Mouse (Mus musculus): ENCODE measurements around the gene Gm45233. TPM values are rescaled to one million over a fixed set of nuclear protein-coding genes. Genes with fewer than 3 reads are reported as not detected.

Gene Gm45233
- polyA plus RNA-seq, 1 experiment from 2014 or later, result not detected

- Histone ChIP-seq H3K4me3 (ENCODE audit: low read length) (no peak overlapping the region), H3K4me1 (replicated peaks; ENCODE audit: control insufficient read depth, insufficient read depth, low read length) (no peaks in the 10 kb centered on the region), H3K4me2 (ENCODE audit: low read depth, low read length) (no peak overlapping the region), H3K9ac (ENCODE audit: low read length) (no peak overlapping the region), H3K27me3 (ENCODE audit: control insufficient read depth, insufficient read depth, low read depth, low read length) (no peaks in the 10 kb centered on the region), H3K36me3 (ENCODE audit: control insufficient read depth, insufficient read depth, low read length) (no peaks in the 10 kb centered on the region), H3K9me3 (ENCODE audit: control insufficient read depth, low read length) (no peaks in the 10 kb centered on the region), H3K27ac (ENCODE audit: low read length) (no peak overlapping the region)
- 83% methylated on average over 4 of the region's 4 CpGs for WGBS
- no peak for ATAC-seq (ENCODE audit: low read depth)
These were observed 68.6 kb downstream of the Gm45233 start for GRCm38 (mm10) chr7:43512519-43512918.

Small RNA genes lying within 50 kb of the gene (microRNA-seq; reads per million reads assigned to microRNA genes)
- gene Mir7051, result 0.79 reads per million

Other genes with a start within 250 kb of the Gm45233 start
- gene Zfp715, start 130.8 kb upstream of the Gm45233 start, polyA plus RNA-seq (2015; fragmentation: Nextera tagmentation; extraction: Ambion mirVana), result 13.1 and 15.8 TPM in 2 replicates
- gene Siglecf, start 92.8 kb upstream of the Gm45233 start, polyA plus RNA-seq (2015; fragmentation: Nextera tagmentation; extraction: Ambion mirVana), result 0.14 and 0.23 TPM in 2 replicates
- 0.25 and 0.48 TPM in 2 replicates for gene Siglecg, start 35.9 kb upstream of the Gm45233 start, polyA plus RNA-seq (2015; fragmentation: Nextera tagmentation; extraction: Ambion mirVana)
- not detected in 2 replicates for gene Lim2, start 16.5 kb upstream of the Gm45233 start, polyA plus RNA-seq (2015; fragmentation: Nextera tagmentation; extraction: Ambion mirVana)
- 3.1 and 5.2 TPM in 2 replicates for gene Nkg7, start 7.1 kb upstream of the Gm45233 start, polyA plus RNA-seq (2015; fragmentation: Nextera tagmentation; extraction: Ambion mirVana)
- gene Cldnd2, start 3.3 kb upstream of the Gm45233 start, polyA plus RNA-seq (2015; fragmentation: Nextera tagmentation; extraction: Ambion mirVana), result not detected in 2 replicates
- 348 and 368 TPM in 2 replicates for gene Etfb, start within 50 bp of the Gm45233 start, polyA plus RNA-seq (2015; fragmentation: Nextera tagmentation; extraction: Ambion mirVana)
- gene Vsig10l, start 19.0 kb downstream of the Gm45233 start, polyA plus RNA-seq (2015; fragmentation: Nextera tagmentation; extraction: Ambion mirVana), result 2.8 and 3.7 TPM in 2 replicates
- gene Iglon5, start 45.9 kb downstream of the Gm45233 start, polyA plus RNA-seq (2015; fragmentation: Nextera tagmentation; extraction: Ambion mirVana), result 0.15 and 0.38 TPM in 2 replicates
- gene 4931406B18Rik, start 61.8 kb downstream of the Gm45233 start, polyA plus RNA-seq (2015; fragmentation: Nextera tagmentation; extraction: Ambion mirVana), result not detected in 2 replicates
- gene Cd33, start 100.3 kb downstream of the Gm45233 start, polyA plus RNA-seq (2015; fragmentation: Nextera tagmentation; extraction: Ambion mirVana), result 2.2 and 2.3 TPM in 2 replicates
- 4.3 TPM in 2 replicates for gene Zfp658, start 118.1 kb downstream of the Gm45233 start, polyA plus RNA-seq (2015; fragmentation: Nextera tagmentation; extraction: Ambion mirVana)
- gene Zfp719, start 135.5 kb downstream of the Gm45233 start, polyA plus RNA-seq (2015; fragmentation: Nextera tagmentation; extraction: Ambion mirVana), result 14.1 and 15.8 TPM in 2 replicates
- gene Zfp819, start 163.0 kb downstream of the Gm45233 start, polyA plus RNA-seq (2015; fragmentation: Nextera tagmentation; extraction: Ambion mirVana), result 0.41 and 0.80 TPM in 2 replicates
- not detected in 2 replicates for gene Ceacam18, start 190.6 kb downstream of the Gm45233 start, polyA plus RNA-seq (2015; fragmentation: Nextera tagmentation; extraction: Ambion mirVana)
- 1.2 and 2.2 TPM in 2 replicates for gene Siglece, start 216.0 kb downstream of the Gm45233 start, polyA plus RNA-seq (2015; fragmentation: Nextera tagmentation; extraction: Ambion mirVana)
- gene Ctu1, start 227.9 kb downstream of the Gm45233 start, polyA plus RNA-seq (2015; fragmentation: Nextera tagmentation; extraction: Ambion mirVana), result 13.0 and 13.1 TPM in 2 replicates
- not detected in 2 replicates for gene Klk14, start 246.3 kb downstream of the Gm45233 start, polyA plus RNA-seq (2015; fragmentation: Nextera tagmentation; extraction: Ambion mirVana)

All from lung, embryonic 16.5 days (tissue).